Comparison of ENCODE assay signal across 11 mouse cellular contexts in genomic region chr8:48527418-48527817, GRCm38 (mm10).
DNase-seq lines count a peak whose midpoint lies in the region; ATAC-seq and TF ChIP-seq lines count a peak whose summit lies in the region.
"Had no signal": no experiment of that assay in that cellular context is flagged by ENCODE, and none has a peak within 500 bp of the region (broad histone marks: within the 10 kb centered on the region; RNA-seq: fewer than 3 reads in every experiment).

No protein-coding gene starts in this region.

- no peaks in the 10 kb centered on the region for H3K9me3 ChIP-seq in hindbrain, embryonic 14.5 days (ENCODE audit: control insufficient read depth, low read length)
- H3K9me3 ChIP-seq in hindbrain, embryonic 13.5 days, result no peaks in the 10 kb centered on the region
- H3K9me3 ChIP-seq in midbrain, postnatal 0 days (ENCODE audit: low read length), result no peaks in the 10 kb centered on the region
- no peaks in the 10 kb centered on the region for H3K9me3 ChIP-seq in midbrain, embryonic 16.5 days (replicated peaks; ENCODE audit: control insufficient read depth, low read length, poor library complexity, severe bottlenecking)
- H3K9me3 ChIP-seq in neural tube, embryonic 15.5 days (replicated peaks), result no peaks in the 10 kb centered on the region
- H3K9me3 ChIP-seq in intestine, embryonic 16.5 days (ENCODE audit: control insufficient read depth, low read length), result no peaks in the 10 kb centered on the region
- H3K9me3 ChIP-seq: neural tube, embryonic 13.5 days had no signal

- H3K9ac ChIP-seq in hindbrain, embryonic 14.5 days, result no peak overlapping the region
- no peak overlapping the region for H3K9ac ChIP-seq in hindbrain, embryonic 13.5 days
- no peak overlapping the region for H3K9ac ChIP-seq in midbrain, postnatal 0 days (replicated peaks; ENCODE audit: low read length, poor library complexity, severe bottlenecking)
- no peak overlapping the region for H3K9ac ChIP-seq in midbrain, embryonic 16.5 days (ENCODE audit: low read depth, low read length)
- H3K9ac ChIP-seq in neural tube, embryonic 15.5 days (replicated peaks), result no peak overlapping the region
- H3K9ac ChIP-seq in intestine, embryonic 16.5 days (ENCODE audit: low read depth, low read length), result no peak overlapping the region
- H3K9ac ChIP-seq: neural tube, embryonic 13.5 days had no signal

- H3K4me2 ChIP-seq in hindbrain, embryonic 14.5 days (replicated peaks), result no peak overlapping the region
- no peak overlapping the region for H3K4me2 ChIP-seq in hindbrain, embryonic 13.5 days
- no peak overlapping the region for H3K4me2 ChIP-seq in midbrain, postnatal 0 days (ENCODE audit: low read depth, low read length, poor library complexity, severe bottlenecking)
- H3K4me2 ChIP-seq in midbrain, embryonic 16.5 days (ENCODE audit: low read length), result no peak overlapping the region
- H3K4me2 ChIP-seq in neural tube, embryonic 15.5 days, result no peak overlapping the region
- H3K4me2 ChIP-seq in intestine, embryonic 16.5 days (ENCODE audit: low read depth, low read length), result no peak overlapping the region
- H3K4me2 ChIP-seq: neural tube, embryonic 13.5 days had no signal

- H3K36me3 ChIP-seq in hindbrain, embryonic 14.5 days (replicated peaks; ENCODE audit: control insufficient read depth, insufficient read depth), result no peaks in the 10 kb centered on the region
- H3K36me3 ChIP-seq in hindbrain, embryonic 13.5 days, result no peaks in the 10 kb centered on the region
- no peaks in the 10 kb centered on the region for H3K36me3 ChIP-seq in midbrain, postnatal 0 days (ENCODE audit: insufficient read depth, low read length)
- H3K36me3 ChIP-seq in midbrain, embryonic 16.5 days (ENCODE audit: control insufficient read depth, insufficient read depth, low read length), result no peaks in the 10 kb centered on the region
- H3K36me3 ChIP-seq in neural tube, embryonic 15.5 days, result no peaks in the 10 kb centered on the region
- no peaks in the 10 kb centered on the region for H3K36me3 ChIP-seq in intestine, embryonic 16.5 days (ENCODE audit: control insufficient read depth, insufficient read depth, low read length)
- H3K36me3 ChIP-seq: neural tube, embryonic 13.5 days had no signal

- TF ChIP-seq CTCF in midbrain, postnatal 0 days (IDR thresholded peaks at IDR 0.05), result peak; percentile 68

- no peak for ATAC-seq in hindbrain, embryonic 14.5 days (ENCODE audit: low FRiP score)
- ATAC-seq in hindbrain, embryonic 13.5 days (ENCODE audit: low FRiP score), result no peak
- no peak for ATAC-seq in midbrain, postnatal 0 days (ENCODE audit: low FRiP score)
- no peak for ATAC-seq in midbrain, embryonic 16.5 days
- ATAC-seq in neural tube, embryonic 15.5 days (ENCODE audit: low FRiP score), result no peak
- ATAC-seq in intestine, embryonic 16.5 days, result no peak
- ATAC-seq: inflammation-experienced regulatory T-cells, adult 6 months had no signal

- peak; percentile 14 for DNase-seq in cerebellum, adult 9-10 months
- no peak for DNase-seq in cerebellum, postnatal 36 days
- DNase-seq in hindbrain, embryonic 14.5 days (ENCODE audit: low spot score), result peak; percentile 77
- peak; percentile 83 for DNase-seq in midbrain, postnatal 0 days (ENCODE audit: low spot score)
- DNase-seq: B cell, adult 2 months had no signal

- H3K4me1 ChIP-seq in hindbrain, embryonic 14.5 days (replicated peaks; ENCODE audit: control insufficient read depth, insufficient read depth, low read length), result peaks cover 6% of the 10 kb centered on the region; the same call in 1 of the 2 replicates
- H3K4me1 ChIP-seq in hindbrain, embryonic 13.5 days (replicated peaks), result no peaks in the 10 kb centered on the region
- no peaks in the 10 kb centered on the region for H3K4me1 ChIP-seq in midbrain, postnatal 0 days (ENCODE audit: insufficient read depth, low read length)
- 0 out of 2 replicates have a peak, but pooled peaks cover 4% of the 10 kb centered on the region for H3K4me1 ChIP-seq in midbrain, embryonic 16.5 days (ENCODE audit: control insufficient read depth, insufficient read depth, low read length)
- no peaks in the 10 kb centered on the region for H3K4me1 ChIP-seq in neural tube, embryonic 15.5 days
- no peaks in the 10 kb centered on the region for H3K4me1 ChIP-seq in intestine, embryonic 16.5 days (ENCODE audit: control insufficient read depth, insufficient read depth, low read length)

- WGBS in hindbrain, embryonic 14.5 days, result 30% methylated on average over 6 of the region's 6 CpGs
- 30% methylated on average over 6 of the region's 6 CpGs for WGBS in hindbrain, embryonic 13.5 days
- 21% methylated on average over 6 of the region's 6 CpGs for WGBS in midbrain, postnatal 0 days
- WGBS in midbrain, embryonic 16.5 days, result 23% methylated on average over 6 of the region's 6 CpGs
- 26% methylated on average over 6 of the region's 6 CpGs for WGBS in neural tube, embryonic 15.5 days
- WGBS in intestine, embryonic 16.5 days, result 35% methylated on average over 6 of the region's 6 CpGs

- H3K27me3 ChIP-seq in hindbrain, embryonic 14.5 days (ENCODE audit: control insufficient read depth, insufficient read depth, low read length), result no peaks in the 10 kb centered on the region
- H3K27me3 ChIP-seq in hindbrain, embryonic 13.5 days, result no peaks in the 10 kb centered on the region
- no peaks in the 10 kb centered on the region for H3K27me3 ChIP-seq in midbrain, postnatal 0 days (ENCODE audit: insufficient read depth, low read length)
- H3K27me3 ChIP-seq in midbrain, embryonic 16.5 days (ENCODE audit: control insufficient read depth, insufficient read depth, low read depth, low read length), result no peaks in the 10 kb centered on the region
- H3K27me3 ChIP-seq in neural tube, embryonic 15.5 days (replicated peaks), result no peaks in the 10 kb centered on the region
- H3K27me3 ChIP-seq in intestine, embryonic 16.5 days (replicated peaks; ENCODE audit: control insufficient read depth, insufficient read depth, low read length), result no peaks in the 10 kb centered on the region
- H3K27me3 ChIP-seq: neural tube, embryonic 13.5 days had no signal

- no peak overlapping the region for H3K4me3 ChIP-seq in hindbrain, embryonic 14.5 days (replicated peaks; ENCODE audit: low read length)
- H3K4me3 ChIP-seq in hindbrain, embryonic 13.5 days, result no peak overlapping the region
- no peak overlapping the region for H3K4me3 ChIP-seq in midbrain, postnatal 0 days (ENCODE audit: low read depth, low read length)
- H3K4me3 ChIP-seq in midbrain, embryonic 16.5 days (ENCODE audit: low read depth, low read length), result no peak overlapping the region
- H3K4me3 ChIP-seq in neural tube, embryonic 15.5 days (replicated peaks), result no peak overlapping the region
- H3K4me3 ChIP-seq in intestine, embryonic 16.5 days (ENCODE audit: low read length), result no peak overlapping the region
- H3K4me3 ChIP-seq: neural tube, embryonic 13.5 days had no signal

- no peak overlapping the region for H3K27ac ChIP-seq in hindbrain, embryonic 14.5 days
- H3K27ac ChIP-seq in hindbrain, embryonic 13.5 days, result no peak overlapping the region
- H3K27ac ChIP-seq in midbrain, postnatal 0 days (ENCODE audit: low read depth, low read length), result no peak overlapping the region
- H3K27ac ChIP-seq in midbrain, embryonic 16.5 days (ENCODE audit: low read length), result no peak overlapping the region
- no peak overlapping the region for H3K27ac ChIP-seq in neural tube, embryonic 15.5 days (replicated peaks)
- H3K27ac ChIP-seq in intestine, embryonic 16.5 days (ENCODE audit: low read length), result no peak overlapping the region
- H3K27ac ChIP-seq: neural tube, embryonic 13.5 days had no signal

Comparison
In these comparisons a context has a peak if more than half of its experiments do, and no peak if none do; other contexts are left out.
1. DNase-seq: peak in cerebellum, adult 9-10 months (single experiment), hindbrain, embryonic 14.5 days (single experiment) and midbrain, postnatal 0 days (single experiment); none in cerebellum, postnatal 36 days (0 of 2).